Mouse (Mus musculus): ENCODE results near the gene Dscam. TPM values are rescaled to one million over a fixed set of nuclear protein-coding genes. Genes with fewer than 3 reads are reported as not detected.

Dscam gene
- total RNA-seq, 2 experiments from 2014 or later, result 41.2 to 44.9 TPM

DNA sequence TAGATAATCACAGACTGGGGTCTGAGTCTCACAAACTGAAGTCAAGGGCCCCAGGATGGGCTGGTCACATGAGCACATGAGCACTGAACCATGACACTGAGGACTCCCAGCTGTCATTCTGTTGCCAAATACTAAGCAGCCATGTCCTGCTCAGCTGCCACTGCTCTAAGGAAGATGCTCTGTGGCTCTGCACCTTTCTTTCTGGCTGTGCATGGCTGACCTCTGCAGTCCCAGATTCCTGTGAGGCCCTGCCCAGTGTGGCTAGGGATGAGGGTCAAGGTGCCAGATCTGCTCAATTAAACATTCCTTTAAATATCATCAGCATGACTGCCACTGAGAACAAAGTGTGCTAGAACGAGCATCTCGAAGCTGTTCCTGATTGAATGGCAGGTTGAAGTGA lies 70.5 kb downstream of the Dscam start:
- Histone ChIP-seq H3K27ac (no peak overlapping the region), H3K4me3 (no peak overlapping the region)
- DNase-seq (ENCODE audit: extremely low spot score in 1 of 2, low spot score in 2 of 2), result no peak
- no peak for TF ChIP-seq CTCF (IDR thresholded peaks at IDR 0.05)
- intact Hi-C loops (cut with DNase I), result no loop called here

- DNase-seq (ENCODE audit: extremely low spot score in 1 of 2, low spot score in 2 of 2), result no peak
- no peak overlapping the region for H3K27ac ChIP-seq
- intact Hi-C loops (cut with DNase I), result no loop called here
- H3K4me3 ChIP-seq, result no peak overlapping the region
- TF ChIP-seq CTCF (IDR thresholded peaks at IDR 0.05), result no peak
Measured at GRCm38 (mm10) chr16:97098508-97098907, 72.0 kb downstream of the Dscam start.

- intact Hi-C loops (cut with DNase I), result no loop called here
- peak; percentile 48 to 63 for DNase-seq (ENCODE audit: extremely low spot score in 1 of 2, low spot score in 2 of 2)
- H3K27ac ChIP-seq, result no peak overlapping the region
- no peak overlapping the region for H3K4me3 ChIP-seq
- TF ChIP-seq CTCF (IDR thresholded peaks at IDR 0.05), result no peak
Measured at GRCm38 (mm10) chr16:97096709-97097108, 73.8 kb downstream of the Dscam start.

GRCm38 (mm10) chr16:97095496-97095895 lies 75.1 kb downstream of the Dscam start:
- intact Hi-C loops (cut with DNase I), result no loop called here
- H3K4me3 ChIP-seq, result no peak overlapping the region

DNA sequence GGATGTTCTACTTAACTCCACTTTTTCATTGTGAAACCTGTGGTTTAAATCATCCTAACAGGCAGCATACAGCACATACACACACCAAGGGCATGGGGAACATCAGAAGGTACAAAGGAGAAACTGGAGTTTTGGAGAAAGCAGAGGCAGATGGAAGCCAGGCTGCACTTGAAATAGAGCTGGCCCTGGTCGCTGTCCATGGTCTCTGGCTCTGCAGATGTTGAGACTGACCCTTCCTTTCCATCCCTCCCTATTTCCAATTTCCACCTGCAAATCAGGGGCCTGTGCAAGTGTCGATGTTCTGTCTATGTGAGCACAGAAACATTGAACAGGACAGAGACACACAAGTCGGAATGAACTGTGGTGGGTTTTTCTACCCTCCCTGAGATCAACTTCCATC lies 81.2 kb downstream of the Dscam start:
- H3K4me3 ChIP-seq, result no peak overlapping the region
- intact Hi-C loops (cut with DNase I), result no loop called here
- TF ChIP-seq CTCF (IDR thresholded peaks at IDR 0.05), result no peak
- no peak overlapping the region for H3K27ac ChIP-seq
- no peak for DNase-seq (ENCODE audit: extremely low spot score in 1 of 2, low spot score in 2 of 2)

More at GRCm38 (mm10) chr16:97095496-97095895, 75.1 kb downstream of the Dscam start:
- TF ChIP-seq CTCF (IDR thresholded peaks at IDR 0.05), result no peak
- no peak for DNase-seq (ENCODE audit: extremely low spot score in 1 of 2, low spot score in 2 of 2)
- no peak overlapping the region for H3K27ac ChIP-seq

GRCm38 (mm10) chr16:97083694-97084093 lies 86.9 kb downstream of the Dscam start:
- H3K4me3 ChIP-seq, result no peak overlapping the region
- no peak overlapping the region for H3K27ac ChIP-seq
- no peak for TF ChIP-seq CTCF (IDR thresholded peaks at IDR 0.05)
- intact Hi-C loops (cut with DNase I), result no loop called here
- DNase-seq (ENCODE audit: extremely low spot score in 1 of 2, low spot score in 2 of 2), result no peak

GRCm38 (mm10) chr16:97075920-97076572 lies 94.5 kb downstream of the Dscam start:
- intact Hi-C loops (cut with DNase I), result no loop called here
- no peak overlapping the region for H3K27ac ChIP-seq
- no peak overlapping the region for H3K4me3 ChIP-seq
- DNase-seq (ENCODE audit: extremely low spot score in 1 of 2, low spot score in 2 of 2), result no peak
- TF ChIP-seq CTCF (IDR thresholded peaks at IDR 0.05), result no peak

DNA sequence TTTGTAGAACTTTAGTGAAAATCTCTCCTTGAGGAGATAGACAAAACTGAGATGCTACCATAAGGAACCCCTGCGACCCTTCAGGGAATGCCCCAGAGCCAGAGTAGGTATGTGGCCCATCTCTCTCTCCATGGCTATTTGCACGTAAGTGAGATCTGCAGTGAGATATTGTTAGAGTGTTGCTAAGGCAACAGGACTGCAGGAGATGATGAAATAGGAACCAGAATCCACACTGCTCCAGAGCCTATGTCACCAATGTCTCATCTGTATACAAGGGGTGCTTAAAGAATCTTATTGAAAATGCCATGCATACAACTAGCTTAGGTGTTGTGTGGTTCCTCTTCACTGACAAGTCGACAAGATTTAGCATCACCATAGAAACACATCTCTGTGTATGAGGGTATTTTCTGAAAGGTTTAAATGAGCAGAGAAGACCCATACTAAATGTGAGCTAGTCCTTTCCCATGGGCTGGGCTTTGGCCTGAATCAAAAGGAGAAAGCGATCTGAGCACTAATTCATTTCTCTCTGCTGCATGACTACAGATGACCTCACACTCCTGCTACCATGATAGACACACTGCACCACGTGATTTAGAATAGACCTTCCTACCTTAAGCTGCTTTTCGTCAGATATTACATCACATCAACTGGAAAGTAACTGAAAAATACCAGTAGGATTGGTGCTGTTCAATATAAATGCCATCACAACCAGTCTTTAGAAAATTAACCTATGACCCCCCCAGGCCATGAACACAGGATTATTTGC lies 95.2 kb downstream of the Dscam start:
- intact Hi-C loops (cut with DNase I), result no loop called here
- no peak for TF ChIP-seq CTCF (IDR thresholded peaks at IDR 0.05)
- 0 out of 2 replicates have a peak overlapping the region, but pooled peaks have one; percentile 16 for H3K27ac ChIP-seq
- H3K4me3 ChIP-seq, result no peak overlapping the region
- DNase-seq (ENCODE audit: extremely low spot score in 1 of 2, low spot score in 2 of 2), result no peak

- TF ChIP-seq CTCF (IDR thresholded peaks at IDR 0.05), result no peak
- H3K4me3 ChIP-seq, result no peak overlapping the region
- H3K27ac ChIP-seq, result no peak overlapping the region
- no peak for DNase-seq (ENCODE audit: extremely low spot score in 1 of 2, low spot score in 2 of 2)
- intact Hi-C loops (cut with DNase I), result loop anchor here (5.0 kb wide), 1 partner anchor 93 kb away; no protein-coding TSS in a partner anchor
Measured at GRCm38 (mm10) chr16:97073847-97074246, 96.7 kb downstream of the Dscam start.

GRCm38 (mm10) chr16:97072624-97073023 lies 97.9 kb downstream of the Dscam start:
- no peak for TF ChIP-seq CTCF (IDR thresholded peaks at IDR 0.05)
- intact Hi-C loops (cut with DNase I), result loop anchor here (5.0 kb wide), 1 partner anchor 95 kb away; no protein-coding TSS in a partner anchor
- Histone ChIP-seq H3K27ac (no peak overlapping the region), H3K4me3 (no peak overlapping the region)
- DNase-seq (ENCODE audit: extremely low spot score in 1 of 2, low spot score in 2 of 2), result no peak

DNA sequence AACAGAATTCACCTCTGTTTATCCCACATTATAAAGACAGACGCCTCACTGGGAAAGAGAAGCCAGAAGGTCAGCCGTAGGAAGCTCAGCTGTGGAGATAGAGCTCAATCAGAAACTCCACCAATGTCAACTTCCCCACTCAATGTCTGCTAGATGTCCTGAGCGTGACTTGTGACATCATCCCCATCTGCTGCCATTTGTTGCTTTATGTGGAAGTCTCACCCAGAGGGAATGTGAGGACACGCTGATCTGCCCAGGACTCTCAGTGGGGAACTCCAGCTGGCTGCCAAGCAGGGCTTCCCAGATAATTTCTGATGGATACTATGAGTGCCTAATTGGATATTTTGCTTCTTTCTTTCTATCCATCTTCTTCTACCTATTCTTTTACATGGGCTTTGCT lies 103.7 kb downstream of the Dscam start:
- H3K4me3 ChIP-seq, result no peak overlapping the region
- DNase-seq (ENCODE audit: extremely low spot score in 1 of 2, low spot score in 2 of 2), result no peak
- no peak overlapping the region for H3K27ac ChIP-seq
- TF ChIP-seq CTCF (IDR thresholded peaks at IDR 0.05), result no peak
- intact Hi-C loops (cut with DNase I), result no loop called here

- Histone ChIP-seq H3K27ac (no peak overlapping the region), H3K4me3 (no peak overlapping the region)
- DNase-seq (ENCODE audit: extremely low spot score in 1 of 2, low spot score in 2 of 2), result no peak
- TF ChIP-seq CTCF (IDR thresholded peaks at IDR 0.05), result no peak
- intact Hi-C loops (cut with DNase I), result no loop called here
Measured at GRCm38 (mm10) chr16:97062207-97062606, 108.3 kb downstream of the Dscam start.
